Mouse (Mus musculus): Measurements from ENCODE around the gene Vav3.

GRCm38 (mm10) chr3:109351956-109352684, 11.7 kb downstream of the Vav3 start:
- no peak for TF ChIP-seq POLR2A (IDR thresholded peaks at IDR 0.05; ENCODE audit: extremely low read depth, insufficient read depth, low read length)
- TF ChIP-seq CTCF (IDR thresholded peaks at IDR 0.05; ENCODE audit: extremely low read depth, insufficient read depth, low read length), result no peak

All from cortical plate, adult 2 months (tissue).